Mouse (Mus musculus) kidney, embryonic 14.5 days (tissue): Measurements from ENCODE around the gene Vps18. TPM values are rescaled to one million over a fixed set of nuclear protein-coding genes. Genes with fewer than 3 reads are reported as not detected.

Experiments
- ATAC-seq: fragments of 200-750 bp; cut with Nextera tagmentation; 2 replicates; pipeline ENCODE4 v1.8.0; 2017; ENCODE audit warnings: moderate number of reproducible peaks, mild to moderate bottlenecking, moderate TSS enrichment, moderate library complexity; ENCODE audit not compliant: low FRiP score, low TSS enrichment
- H3K27ac ChIP-seq: fragments of 300-500 bp; sonication (generic); 2 replicates; pipeline ENCODE4 v1.5.1; 2014; ENCODE audit warnings: low read depth, mild to moderate bottlenecking, low read length, moderate library complexity, mixed read lengths
- H3K27me3 ChIP-seq: fragments of 300-500 bp; sonication (generic); 2 replicates; pipeline ENCODE4 v1.6.1; 2014; ENCODE audit warnings: mild to moderate bottlenecking, low read length; ENCODE audit not compliant: control insufficient read depth, insufficient read depth
- H3K36me3 ChIP-seq: fragments of 300-500 bp; sonication (generic); 2 replicates; pipeline ENCODE4 v1.6.1; 2014; ENCODE audit warnings: low read length, mixed read lengths; ENCODE audit not compliant: control insufficient read depth, insufficient read depth
- H3K4me1 ChIP-seq: fragments of 300-500 bp; sonication (generic); 2 replicates; pipeline ENCODE4 v1.6.1; 2014; ENCODE audit warnings: low read length, mixed read lengths; ENCODE audit not compliant: control insufficient read depth, insufficient read depth
- H3K4me2 ChIP-seq: fragments of 300-500 bp; sonication (generic); replicated peaks from 2 replicates; pipeline ENCODE4 v1.6.1; 2014; ENCODE audit warnings: low read depth, mild to moderate bottlenecking, low read length
- H3K4me3 ChIP-seq: fragments of 300-500 bp; sonication (generic); 2 replicates; pipeline ENCODE4 v1.5.1; 2014; ENCODE audit warnings: mild to moderate bottlenecking, low read length
- H3K9ac ChIP-seq: fragments of 300-500 bp; sonication (generic); 2 replicates; pipeline ENCODE4 v1.6.1; 2014; ENCODE audit warnings: low read depth, mild to moderate bottlenecking, low read length, moderate library complexity
- H3K9me3 ChIP-seq: fragments of 300-500 bp; sonication (generic); 2 replicates; pipeline ENCODE4 v1.6.1; 2016; ENCODE audit warnings: low read length; ENCODE audit not compliant: control insufficient read depth
- WGBS: fragments of 180-500 bp; shearing (Covaris S2); extraction: QIAGEN DNeasy Blood & Tissue Kit; methylation state at CpG from one replicate; pipeline ENCODE4 v1.1.7; 2014; 5-methylcytosine and 5-hydroxymethylcytosine counted together
- polyA plus RNA-seq: library from polyadenylated mRNA; unstranded; fragments of >200 nt; fragmentation: Nextera tagmentation; extraction: Ambion mirVana; gene quantifications from 2 replicates; pipeline ENCODE4 v1.2.1, GENCODE M21; 2014

The Vps18 gene
- polyA plus RNA-seq, 1 experiment from 2014 or later = 13.3 TPM

DNA sequence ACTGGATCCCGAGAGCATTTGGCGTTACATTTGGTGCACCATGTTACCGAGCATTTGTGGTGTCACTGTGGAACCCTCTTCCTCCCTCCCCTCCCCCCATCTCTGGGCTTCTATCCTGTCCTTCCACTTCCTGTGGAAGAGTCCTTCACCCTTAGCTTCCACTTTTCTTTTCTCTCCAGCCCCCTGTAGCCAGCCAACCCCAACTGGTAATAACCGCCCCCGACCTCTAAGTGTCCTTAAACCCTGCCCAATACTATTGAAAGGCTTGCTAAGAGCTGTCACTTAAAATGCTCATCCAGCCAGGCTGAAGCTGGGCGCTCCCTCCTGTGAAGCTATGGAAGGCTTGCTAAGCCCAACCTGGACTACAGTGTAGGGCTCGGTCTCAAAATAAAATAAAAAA, 11.6 kb upstream of the Vps18 start:
- H3K36me3 ChIP-seq = no peaks in the 10 kb centered on the region
- no peaks in the 10 kb centered on the region for H3K4me1 ChIP-seq
- 79% methylated on average over 7 of the region's 7 CpGs for WGBS
- H3K27ac ChIP-seq = no peak overlapping the region
- no peaks in the 10 kb centered on the region for H3K9me3 ChIP-seq
- no peak overlapping the region for H3K4me2 ChIP-seq
- no peak for ATAC-seq
- no peaks in the 10 kb centered on the region for H3K27me3 ChIP-seq
- no peak overlapping the region for H3K9ac ChIP-seq
- no peak overlapping the region for H3K4me3 ChIP-seq

DNA sequence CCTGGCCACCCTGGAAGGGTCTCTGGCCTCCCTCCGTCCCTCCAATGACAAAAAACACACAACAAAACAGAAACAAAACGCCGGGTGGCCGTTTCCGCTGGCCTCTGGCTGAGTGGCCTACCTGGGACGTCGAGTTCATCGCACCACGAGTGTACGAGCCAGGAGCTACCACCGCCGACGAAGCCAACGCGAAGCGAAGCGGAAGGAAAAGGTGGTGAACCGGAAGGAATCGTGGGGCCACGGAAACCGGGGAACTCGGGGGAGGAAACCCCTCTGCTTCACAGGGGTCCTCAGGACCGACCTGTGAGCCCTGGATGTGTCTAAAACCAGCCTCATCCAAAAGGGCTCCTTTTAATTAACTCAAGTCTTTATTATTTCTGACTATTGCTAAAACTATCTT, 10.7 kb upstream of the Vps18 start:
- H3K27me3 ChIP-seq = no peaks in the 10 kb centered on the region
- no peak overlapping the region for H3K27ac ChIP-seq
- WGBS = 91% methylated on average over 23 of the region's 23 CpGs
- H3K36me3 ChIP-seq = no peaks in the 10 kb centered on the region
- no peak overlapping the region for H3K4me3 ChIP-seq
- no peaks in the 10 kb centered on the region for H3K9me3 ChIP-seq
- no peak for ATAC-seq
- H3K4me1 ChIP-seq = no peaks in the 10 kb centered on the region
- H3K9ac ChIP-seq = no peak overlapping the region
- no peak overlapping the region for H3K4me2 ChIP-seq

DNA sequence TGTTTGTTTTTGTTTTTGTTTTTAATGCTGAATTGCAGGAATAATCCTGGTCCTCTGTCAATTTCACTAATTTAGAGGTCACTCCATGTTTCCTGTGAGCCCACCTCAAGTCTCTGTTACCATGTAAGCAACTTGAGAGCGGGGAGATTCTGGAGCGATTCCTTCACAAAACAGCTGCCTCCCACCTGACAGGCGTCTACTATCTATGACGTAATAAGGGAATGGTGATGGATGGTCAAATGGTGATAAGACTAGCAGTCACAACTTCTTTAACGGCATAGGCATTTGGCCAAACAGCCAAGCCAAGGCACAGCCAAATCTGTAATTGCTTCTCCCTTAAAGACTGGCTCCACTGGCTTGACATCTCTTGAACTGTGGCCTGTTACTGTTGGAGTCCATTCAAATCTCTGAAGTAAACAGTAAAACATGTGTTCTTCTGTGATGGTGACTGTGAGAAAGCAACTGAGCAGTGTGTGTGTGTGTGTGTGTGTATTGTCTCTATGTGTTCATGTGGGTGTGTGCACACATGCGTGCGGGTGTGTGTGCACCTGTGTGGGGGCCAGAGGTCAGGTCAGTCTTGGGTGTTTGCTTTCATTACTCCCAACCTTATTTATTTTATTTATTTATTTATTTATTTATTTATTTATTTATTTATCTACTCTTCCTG, 6.5 kb upstream of the Vps18 start:
- H3K9me3 ChIP-seq = no peaks in the 10 kb centered on the region
- H3K9ac ChIP-seq = no peak overlapping the region
- H3K27me3 ChIP-seq = no peaks in the 10 kb centered on the region
- H3K36me3 ChIP-seq = no peaks in the 10 kb centered on the region
- no peak for ATAC-seq
- no peak overlapping the region for H3K4me3 ChIP-seq
- no peak overlapping the region for H3K4me2 ChIP-seq
- WGBS = 72% methylated on average over 7 of the region's 7 CpGs
- H3K27ac ChIP-seq = no peak overlapping the region
- H3K4me1 ChIP-seq = no peaks in the 10 kb centered on the region

DNA sequence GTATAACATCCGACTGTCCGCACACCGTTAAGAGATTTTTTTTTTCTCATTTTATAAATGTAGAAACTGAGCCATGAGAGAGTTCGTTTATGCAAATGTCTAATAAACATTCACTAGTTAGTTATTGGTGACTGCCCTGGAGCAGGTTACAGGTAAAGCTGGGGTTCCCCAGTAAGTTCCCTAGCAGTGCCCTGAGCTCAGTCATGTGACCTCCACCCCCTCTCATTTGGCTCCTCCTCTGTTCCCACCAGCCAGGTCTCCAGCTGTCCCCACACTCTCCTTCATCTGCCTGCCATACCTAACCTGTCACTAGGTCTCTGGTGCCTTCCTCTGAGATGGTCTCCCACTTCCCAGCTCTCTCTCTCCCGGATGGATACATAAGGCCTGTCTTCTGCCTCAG, 1.2 kb upstream of the Vps18 start:
- Histone ChIP-seq H3K4me3 (no peak overlapping the region), H3K9me3 (no peaks in the 10 kb centered on the region), H3K9ac (no peak overlapping the region), H3K27me3 (no peaks in the 10 kb centered on the region), H3K4me2 (no peak overlapping the region), H3K27ac (no peak overlapping the region), H3K36me3 (peaks cover 22% of the 10 kb centered on the region), H3K4me1 (peaks cover 6% of the 10 kb centered on the region; the same call in 1 of the 2 replicates)
- ATAC-seq = no peak
- 89% methylated on average over 5 of the region's 5 CpGs for WGBS

DNA sequence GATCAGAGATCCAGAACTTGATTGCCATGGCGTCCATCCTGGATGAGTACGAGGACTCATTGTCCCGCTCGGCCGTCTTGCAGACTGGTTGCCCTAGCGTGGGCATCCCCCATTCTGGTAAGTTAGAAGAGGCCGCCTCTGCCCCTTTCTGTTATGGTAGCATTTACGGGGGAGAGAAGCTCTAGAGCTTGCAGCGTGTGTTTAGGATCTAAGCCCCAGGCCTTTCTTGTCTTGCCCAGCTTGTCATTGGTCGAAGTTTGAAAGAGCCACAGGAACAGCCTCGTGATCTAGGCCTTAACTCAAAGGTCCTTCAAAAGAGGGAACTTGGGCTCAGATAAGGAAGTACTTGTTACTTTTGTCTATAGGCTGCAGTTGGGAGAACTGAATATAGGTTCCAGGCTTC, 475 bp downstream of the Vps18 start:
- H3K27me3 ChIP-seq = no peaks in the 10 kb centered on the region
- peak overlapping the region; percentile 88 for H3K4me3 ChIP-seq
- peak overlapping the region; percentile 83 for H3K4me2 ChIP-seq
- peaks cover 6% of the 10 kb centered on the region; the same call in 1 of the 2 replicates for H3K4me1 ChIP-seq
- 0 out of 2 replicates have a peak, but pooled peaks have one; percentile 14 for ATAC-seq
- peaks cover 38% of the 10 kb centered on the region for H3K36me3 ChIP-seq
- WGBS = under 1% methylated on average over 11 of the region's 11 CpGs
- H3K9ac ChIP-seq = peak overlapping the region; percentile 79
- no peaks in the 10 kb centered on the region for H3K9me3 ChIP-seq
- no peak overlapping the region; the same call in 1 of the 2 replicates for H3K27ac ChIP-seq

DNA sequence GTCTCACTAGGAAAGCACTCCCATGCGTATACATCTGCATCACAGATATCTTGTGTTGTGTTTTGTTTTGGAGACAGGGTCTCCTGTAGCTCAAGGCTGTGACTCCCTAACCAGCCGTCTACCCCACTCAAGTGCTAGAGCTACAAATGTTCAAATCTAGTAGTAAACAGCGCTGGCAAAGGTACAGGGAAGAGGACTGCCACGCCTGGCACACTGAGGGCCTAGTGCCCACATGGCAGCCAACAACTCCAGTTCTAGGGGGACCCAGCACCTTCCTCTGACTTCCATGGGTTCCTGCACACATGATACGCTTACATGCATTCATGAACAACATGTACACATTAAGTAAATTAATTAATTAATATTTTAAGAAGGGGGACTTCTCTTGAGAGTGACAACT, 3.7 kb downstream of the Vps18 start:
- ATAC-seq = no peak
- Histone ChIP-seq H3K4me1 (peaks cover 6% of the 10 kb centered on the region; the same call in 1 of the 2 replicates), H3K27ac (no peak overlapping the region), H3K27me3 (no peaks in the 10 kb centered on the region), H3K9ac (no peak overlapping the region), H3K9me3 (no peaks in the 10 kb centered on the region), H3K4me2 (no peak overlapping the region), H3K4me3 (no peak overlapping the region), H3K36me3 (peaks cover 64% of the 10 kb centered on the region)
- WGBS = 95% methylated on average over 5 of the region's 5 CpGs

DNA sequence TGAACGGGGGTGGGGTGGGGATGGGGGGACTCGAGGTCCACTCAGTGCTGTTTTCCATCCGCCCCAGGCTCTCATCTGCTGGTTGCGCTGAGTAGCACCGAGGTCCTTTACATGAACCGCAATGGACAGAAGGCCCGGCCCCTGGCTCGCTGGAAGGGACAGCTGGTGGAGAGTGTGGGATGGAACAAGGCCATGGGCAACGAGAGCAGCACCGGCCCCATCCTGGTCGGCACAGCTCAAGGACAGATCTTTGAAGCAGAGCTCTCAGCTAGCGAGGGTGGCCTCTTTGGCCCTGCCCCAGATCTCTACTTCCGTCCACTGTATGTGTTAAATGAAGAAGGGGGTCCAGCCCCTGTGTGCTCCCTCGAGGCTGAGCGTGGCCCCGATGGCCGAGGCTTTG, 4.3 kb downstream of the Vps18 start:
- Histone ChIP-seq H3K27ac (no peak overlapping the region), H3K9ac (no peak overlapping the region), H3K9me3 (no peaks in the 10 kb centered on the region), H3K27me3 (no peaks in the 10 kb centered on the region), H3K36me3 (peaks cover 70% of the 10 kb centered on the region), H3K4me2 (no peak overlapping the region), H3K4me3 (no peak overlapping the region), H3K4me1 (peaks cover 6% of the 10 kb centered on the region; the same call in 1 of the 2 replicates)
- 92% methylated on average over 17 of the region's 17 CpGs for WGBS
- no peak for ATAC-seq

DNA sequence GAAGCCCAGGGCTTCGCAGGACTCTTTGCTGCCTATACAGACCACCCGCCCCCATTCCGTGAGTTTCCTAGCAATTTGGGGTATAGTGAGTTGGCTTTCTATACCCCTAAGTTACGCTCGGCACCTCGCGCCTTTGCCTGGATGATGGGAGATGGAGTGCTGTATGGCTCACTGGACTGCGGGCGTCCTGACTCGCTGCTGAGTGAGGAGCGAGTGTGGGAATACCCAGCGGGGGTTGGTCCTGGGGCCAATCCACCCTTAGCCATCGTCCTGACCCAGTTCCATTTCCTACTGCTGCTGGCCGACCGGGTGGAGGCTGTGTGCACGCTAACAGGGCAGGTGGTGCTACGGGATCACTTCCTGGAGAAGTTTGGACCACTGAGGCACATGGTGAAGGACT, 4.8 kb downstream of the Vps18 start:
- no peak overlapping the region for H3K4me2 ChIP-seq
- H3K4me3 ChIP-seq = no peak overlapping the region
- H3K9me3 ChIP-seq = no peaks in the 10 kb centered on the region
- H3K27me3 ChIP-seq = no peaks in the 10 kb centered on the region
- peaks cover 74% of the 10 kb centered on the region for H3K36me3 ChIP-seq
- H3K27ac ChIP-seq = no peak overlapping the region
- no peak for ATAC-seq
- peaks cover 6% of the 10 kb centered on the region; the same call in 1 of the 2 replicates for H3K4me1 ChIP-seq
- no peak overlapping the region for H3K9ac ChIP-seq
- WGBS = 94% methylated on average over 17 of the region's 17 CpGs

DNA sequence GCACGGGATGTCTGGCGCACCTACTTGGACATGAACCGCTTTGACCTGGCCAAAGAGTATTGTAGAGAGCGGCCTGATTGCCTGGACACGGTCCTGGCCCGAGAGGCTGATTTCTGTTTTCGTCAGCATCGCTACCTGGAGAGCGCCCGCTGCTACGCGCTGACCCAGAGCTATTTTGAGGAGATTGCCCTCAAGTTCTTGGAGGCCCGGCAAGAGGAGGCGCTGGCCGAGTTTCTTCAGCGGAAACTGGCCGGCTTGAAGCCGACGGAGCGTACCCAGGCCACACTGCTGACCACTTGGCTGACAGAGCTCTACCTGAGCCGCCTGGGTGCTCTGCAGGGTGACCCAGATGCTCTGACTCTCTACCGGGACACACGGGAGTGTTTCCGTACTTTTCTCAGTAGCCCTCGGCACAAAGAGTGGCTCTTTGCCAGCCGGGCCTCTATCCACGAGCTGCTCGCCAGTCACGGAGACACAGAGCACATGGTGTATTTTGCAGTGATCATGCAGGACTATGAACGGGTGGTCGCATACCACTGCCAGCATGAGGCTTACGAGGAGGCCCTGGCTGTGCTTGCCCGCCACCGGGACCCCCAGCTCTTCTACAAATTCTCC, 5.3 kb downstream of the Vps18 start:
- whole genome bisulfite sequencing = 92% methylated on average over 34 of the region's 34 CpGs
- no peak for ATAC-seq
- Histone ChIP-seq H3K36me3 (peaks cover 79% of the 10 kb centered on the region), H3K9ac (no peak overlapping the region), H3K4me3 (no peak overlapping the region), H3K27ac (no peak overlapping the region), H3K4me1 (peaks cover 6% of the 10 kb centered on the region; the same call in 1 of the 2 replicates), H3K27me3 (no peaks in the 10 kb centered on the region), H3K9me3 (no peaks in the 10 kb centered on the region), H3K4me2 (no peak overlapping the region)
